Mouse (Mus musculus) kidney, adult 11 months (tissue): Measurements from ENCODE around the gene Exoc4.

Source experiments
- DNase-seq: peaks from one replicate; pipeline ENCODE4 v3.0.0; 2022

Gene Exoc4

DNA sequence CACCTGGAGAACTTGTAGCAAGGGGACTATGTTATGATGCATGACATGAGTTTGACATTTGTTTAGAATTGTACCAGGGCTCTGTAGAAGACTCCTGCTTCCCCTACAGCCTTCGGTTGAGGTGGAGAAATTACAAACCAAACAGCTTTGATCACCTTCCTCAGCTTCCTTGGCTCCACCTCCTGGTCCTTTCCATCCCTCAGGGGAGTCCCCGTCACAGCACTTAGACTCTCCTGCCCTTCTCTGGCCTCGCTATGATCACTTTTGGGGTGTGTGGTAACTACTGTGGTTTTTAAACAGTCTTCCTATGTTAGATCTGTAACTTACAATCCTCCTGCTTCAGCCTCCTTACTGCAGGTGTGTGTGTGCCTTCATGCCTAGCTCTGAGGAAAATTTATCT lies 434.6 kb downstream of the Exoc4 start:
- no peak for DNase-seq

GRCm38 (mm10) chr6:33685321-33685720 lies 436.4 kb downstream of the Exoc4 start:
- DNase-seq = no peak

- DNase-seq = no peak
Measured at GRCm38 (mm10) chr6:33690601-33691000, 441.7 kb downstream of the Exoc4 start.

DNA sequence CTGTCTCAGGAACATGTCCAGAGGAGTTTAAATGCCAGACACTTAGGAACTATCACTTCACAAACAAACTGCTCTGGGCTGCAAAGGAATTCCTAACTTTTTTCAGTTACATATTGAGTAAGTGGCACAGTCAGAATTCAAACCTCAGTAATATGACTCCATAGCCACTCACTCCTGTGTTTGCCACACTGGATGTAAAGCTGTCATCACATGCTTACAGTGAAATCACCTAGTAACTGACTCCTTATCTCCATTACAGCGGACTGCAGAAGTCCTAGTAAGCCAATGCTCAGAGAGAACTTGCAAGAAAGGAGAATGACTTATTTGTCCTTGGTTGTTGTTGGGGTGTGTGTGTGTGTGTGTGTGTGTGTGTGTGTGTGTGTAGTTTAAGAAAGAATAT lies 448.1 kb downstream of the Exoc4 start:
- no peak for DNase-seq

GRCm38 (mm10) chr6:33708907-33709306 lies 460.0 kb downstream of the Exoc4 start:
- DNase-seq = no peak

GRCm38 (mm10) chr6:33709340-33709739 lies 460.5 kb downstream of the Exoc4 start:
- DNase-seq = no peak

DNA sequence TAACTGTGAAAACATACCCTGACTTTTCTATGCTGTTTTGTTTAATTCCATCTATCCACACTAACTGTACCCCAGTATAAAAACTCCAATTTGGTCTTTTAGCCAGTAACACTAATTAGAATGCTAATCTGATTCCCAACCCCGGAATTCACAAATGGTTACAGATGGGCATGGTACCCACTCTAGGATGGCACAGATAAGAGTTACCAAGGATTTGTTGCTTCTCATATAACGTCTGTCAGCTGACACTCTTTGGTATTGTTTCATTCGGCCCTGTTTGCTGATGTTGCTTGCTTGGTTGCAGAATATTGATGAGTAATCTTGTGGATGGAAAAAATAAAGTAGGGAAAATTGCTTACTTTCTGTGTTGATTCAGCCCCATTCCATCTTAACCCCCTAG lies 462.9 kb downstream of the Exoc4 start:
- DNase-seq = no peak

GRCm38 (mm10) chr6:33712540-33713118 lies 463.7 kb downstream of the Exoc4 start:
- DNase-seq = no peak

GRCm38 (mm10) chr6:33716254-33716965 lies 467.5 kb downstream of the Exoc4 start:
- DNase-seq = no peak

DNA sequence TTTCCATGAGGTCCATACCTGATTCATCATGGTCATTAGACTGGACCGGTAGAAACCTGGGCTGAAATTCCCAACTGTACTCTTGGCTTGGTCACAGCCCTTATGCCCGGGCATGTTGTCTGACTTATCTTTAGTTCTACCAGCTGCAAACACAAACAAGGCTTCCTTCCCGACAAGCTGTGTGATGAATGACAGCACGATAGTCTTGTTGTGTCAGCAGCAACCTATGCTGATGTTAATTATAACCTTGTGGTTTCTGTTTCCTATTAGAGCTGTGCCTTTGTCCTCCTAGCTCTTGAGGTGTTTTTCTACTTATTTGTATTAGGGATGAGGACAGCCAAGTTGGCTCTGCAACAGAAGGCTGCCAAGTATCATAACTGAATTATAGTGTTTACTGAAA lies 472.3 kb downstream of the Exoc4 start:
- DNase-seq = no peak

DNA sequence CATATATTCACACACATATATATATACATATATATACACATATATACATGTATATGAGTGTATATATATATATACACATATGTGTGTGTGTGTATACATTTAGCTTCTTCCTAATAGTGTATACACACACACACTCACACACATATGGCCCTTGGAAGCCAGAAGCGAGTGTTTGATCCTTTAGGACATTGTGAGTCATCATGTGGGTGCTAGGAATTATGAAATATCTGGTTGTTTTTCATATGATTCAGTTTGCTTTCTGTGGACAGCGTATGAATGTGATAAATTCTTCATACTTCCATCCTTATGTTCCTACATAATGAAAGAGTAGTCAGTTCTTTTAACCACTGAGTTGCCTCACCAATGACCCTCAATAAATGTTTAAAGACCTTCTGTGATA lies 473.9 kb downstream of the Exoc4 start:
- no peak for DNase-seq

- no peak for DNase-seq
Measured at GRCm38 (mm10) chr6:33724596-33724995, 475.7 kb downstream of the Exoc4 start.

- DNase-seq = no peak
Measured at GRCm38 (mm10) chr6:33727271-33727670, 478.4 kb downstream of the Exoc4 start.

- DNase-seq = no peak
Measured at GRCm38 (mm10) chr6:33732214-33732613, 483.3 kb downstream of the Exoc4 start.

DNA sequence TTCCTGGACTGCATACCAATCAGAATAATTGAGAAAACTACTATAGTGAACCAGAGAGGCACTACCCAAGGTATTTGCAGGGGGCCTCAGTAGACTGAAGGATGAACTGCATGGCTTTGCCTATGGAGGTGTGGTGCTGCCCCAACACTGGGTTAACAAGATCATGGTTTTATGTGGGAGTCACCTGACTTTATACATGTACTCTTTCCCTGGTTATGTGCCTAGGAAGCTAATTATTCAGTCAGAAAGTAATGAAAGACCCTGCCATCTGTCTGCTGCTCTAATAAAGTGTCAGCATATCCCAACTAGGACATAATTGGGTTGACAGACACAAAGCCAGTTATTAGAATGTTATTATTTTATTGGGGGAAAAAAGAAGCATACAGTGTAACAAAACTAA lies 484.7 kb downstream of the Exoc4 start:
- DNase-seq = no peak

DNA sequence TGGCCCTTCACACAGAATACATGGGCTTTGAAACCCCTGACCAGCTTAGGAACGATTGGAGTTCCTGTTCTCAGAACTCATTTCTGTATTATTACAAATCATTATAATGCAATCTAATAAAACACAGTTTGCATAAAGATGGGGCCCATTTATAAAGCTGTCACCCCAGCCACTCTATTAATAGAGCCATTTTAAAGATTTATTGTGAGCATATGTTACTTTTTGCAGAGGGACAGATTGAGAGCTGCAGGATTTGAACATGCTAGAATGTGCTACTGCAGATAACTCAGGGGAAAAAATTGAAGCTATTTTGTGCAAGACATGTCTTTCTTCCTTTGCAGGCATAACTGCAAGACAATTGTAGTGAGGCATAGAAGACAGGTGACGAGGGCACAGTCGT lies 485.1 kb downstream of the Exoc4 start:
- DNase-seq = no peak

DNA sequence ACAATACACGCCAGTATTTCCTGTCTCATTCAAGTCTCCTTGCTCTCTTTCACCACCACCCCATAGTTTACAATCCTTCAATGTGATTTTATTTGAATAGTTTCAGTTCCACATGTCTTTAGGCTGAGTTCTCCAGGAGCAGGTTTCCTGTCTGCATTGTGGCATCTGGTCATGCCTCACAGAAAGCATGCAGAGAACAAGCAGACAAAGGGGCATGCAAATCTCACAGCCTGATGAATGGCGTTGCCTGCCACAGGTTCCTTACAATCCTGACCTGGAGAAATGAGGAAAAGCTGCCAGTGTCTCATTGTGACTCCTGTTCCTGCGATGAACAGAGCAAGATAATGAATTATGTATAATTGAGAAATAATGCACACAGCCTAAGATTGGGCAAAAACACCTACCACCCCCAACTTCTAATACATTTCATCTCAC lies 490.0 kb downstream of the Exoc4 start:
- no peak for DNase-seq

GRCm38 (mm10) chr6:33739304-33739703 lies 490.4 kb downstream of the Exoc4 start:
- no peak for DNase-seq

DNA sequence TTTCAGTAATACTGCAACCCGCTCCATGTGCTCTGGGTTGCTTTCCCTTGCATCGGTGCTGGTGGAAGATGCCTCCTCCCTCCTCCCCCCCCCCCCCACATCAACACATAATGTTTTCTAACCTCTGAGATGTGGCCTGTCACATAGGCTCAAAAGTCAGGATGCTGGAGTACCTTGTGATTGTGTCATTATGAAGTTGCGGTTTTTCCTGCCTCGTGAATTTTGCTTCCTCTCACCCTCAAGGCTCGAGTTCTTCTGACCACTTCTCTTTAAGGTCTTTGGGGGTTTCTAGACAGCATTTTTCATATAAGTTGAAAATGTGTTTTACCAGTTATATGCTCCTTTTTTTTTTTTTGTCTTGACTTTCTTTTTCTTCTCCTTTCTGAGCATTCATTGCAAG lies 507.1 kb downstream of the Exoc4 start:
- DNase-seq = no peak

GRCm38 (mm10) chr6:33761557-33761956 lies 512.7 kb downstream of the Exoc4 start:
- DNase-seq = no peak

- DNase-seq = no peak
Measured at GRCm38 (mm10) chr6:33763245-33763644, 514.4 kb downstream of the Exoc4 start.

DNA sequence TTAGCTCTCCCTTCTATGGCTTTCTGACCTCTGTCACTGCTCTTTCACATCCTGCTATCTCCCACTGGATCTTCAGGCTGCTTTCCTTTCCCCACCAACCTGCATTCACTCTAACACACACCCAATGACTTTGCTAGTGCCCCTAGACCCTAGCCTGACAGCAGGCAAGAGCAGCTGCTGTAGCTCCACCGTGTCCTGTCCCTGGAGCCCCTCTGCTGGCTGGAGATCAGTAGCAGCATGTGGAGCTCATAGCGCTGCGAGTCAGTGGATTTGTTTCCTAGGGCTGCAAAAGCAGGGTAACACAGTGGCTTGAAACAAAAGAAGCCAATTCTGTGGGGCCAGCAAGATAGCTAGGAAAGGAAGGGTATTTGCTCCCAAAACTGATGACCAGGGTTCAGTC lies 515.1 kb downstream of the Exoc4 start:
- DNase-seq = no peak

DNA sequence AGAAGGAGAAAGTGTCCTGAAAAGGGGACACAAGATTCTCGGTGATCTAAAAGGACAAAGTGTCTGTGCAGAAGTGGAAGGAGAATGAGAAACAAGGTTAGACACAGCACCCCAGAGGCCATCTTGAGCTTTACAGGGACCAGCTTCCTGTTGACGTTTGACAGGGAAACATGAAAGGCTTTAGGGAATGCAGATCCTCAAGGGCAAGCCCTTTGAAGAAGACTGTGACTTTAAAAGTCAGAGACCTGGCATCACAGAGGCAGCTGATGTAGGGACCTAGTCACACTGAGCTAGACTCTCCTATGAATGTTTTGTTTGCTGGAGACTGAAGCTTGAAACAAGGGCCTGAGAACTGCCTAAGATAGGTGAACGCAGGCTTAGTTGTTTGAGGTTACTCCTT lies 520.4 kb downstream of the Exoc4 start:
- no peak for DNase-seq

DNA sequence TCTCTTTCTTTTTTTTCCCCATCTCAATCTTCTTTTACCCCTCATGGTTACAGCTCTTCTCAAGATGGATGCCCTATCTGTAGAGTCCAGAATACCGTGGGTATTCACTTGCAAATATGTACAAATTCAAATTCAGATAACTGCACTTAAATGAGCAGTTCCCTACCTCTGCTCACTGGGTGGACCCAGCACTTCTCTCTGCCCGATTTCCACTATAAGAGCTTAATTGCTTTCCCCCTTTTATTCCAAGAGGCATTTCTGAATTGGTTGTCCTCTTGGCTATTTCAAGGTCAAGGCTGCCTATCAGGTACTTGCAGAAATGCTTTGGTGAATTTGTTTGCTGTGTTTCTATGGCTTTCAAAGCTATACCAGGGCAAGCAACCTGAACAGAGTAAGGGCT lies 521.1 kb downstream of the Exoc4 start:
- DNase-seq = no peak
